Mouse (Mus musculus) testis, adult 2 months (tissue): ENCODE data around the gene Dgke. TPM values are rescaled to one million over a fixed set of nuclear protein-coding genes. Genes with fewer than 3 reads are reported as not detected.
A peak's percentile ranks its signal among the peaks of the same experiment; 100 is the strongest.

ENCODE experiments used
- H3K27ac ChIP-seq: fragments of 200-500 bp; 2 replicates; pipeline ENCODE4 v1.5.1; 2012; ENCODE audit warnings: low read depth, low read length; ENCODE audit not compliant: control insufficient read depth, insufficient read depth
- H3K27me3 ChIP-seq: fragments of 200-500 bp; 2 replicates; pipeline ENCODE4 v1.6.1; 2012; ENCODE audit warnings: mild to moderate bottlenecking, low read length, moderate library complexity; ENCODE audit not compliant: control insufficient read depth, insufficient read depth
- H3K36me3 ChIP-seq: fragments of 200-500 bp; 2 replicates; pipeline ENCODE4 v1.6.1; 2012; ENCODE audit warnings: mild to moderate bottlenecking, low read length; ENCODE audit not compliant: control insufficient read depth, insufficient read depth
- H3K4me1 ChIP-seq: fragments of 200-500 bp; 2 replicates; pipeline ENCODE4 v1.6.1; 2012; ENCODE audit warnings: low read length; ENCODE audit not compliant: control insufficient read depth, insufficient read depth
- H3K4me3 ChIP-seq: fragments of 200-500 bp; 2 replicates; pipeline ENCODE4 v1.5.1; 2012; ENCODE audit warnings: low read depth, mild to moderate bottlenecking, low read length, moderate library complexity, mixed read lengths; ENCODE audit not compliant: control insufficient read depth
- CTCF ChIP-seq: fragments of 200-500 bp; IDR thresholded peaks from 2 replicates; pipeline ENCODE4 v1.5.1; 2012; ENCODE audit warnings: low read depth, mild to moderate bottlenecking, inconsistent platforms, low read length, moderate library complexity; ENCODE audit not compliant: control insufficient read depth, insufficient read depth, insufficient replicate concordance
- POLR2A ChIP-seq: fragments of 200-500 bp; IDR thresholded peaks from 2 replicates; pipeline ENCODE4 v1.6.1; 2012; ENCODE audit warnings: low read depth, mild to moderate bottlenecking, inconsistent platforms, low read length, moderate library complexity; ENCODE audit not compliant: control insufficient read depth
- polyA plus RNA-seq: library from polyadenylated mRNA; depleted of rRNA; stranded (reverse); fragments of >200 nt; gene quantifications from 2 replicates; pipeline ENCODE4 v1.2.3, GENCODE M21; 2012

The Dgke gene
- polyA plus RNA-seq, 1 experiment, result 4.0 TPM

DNA sequence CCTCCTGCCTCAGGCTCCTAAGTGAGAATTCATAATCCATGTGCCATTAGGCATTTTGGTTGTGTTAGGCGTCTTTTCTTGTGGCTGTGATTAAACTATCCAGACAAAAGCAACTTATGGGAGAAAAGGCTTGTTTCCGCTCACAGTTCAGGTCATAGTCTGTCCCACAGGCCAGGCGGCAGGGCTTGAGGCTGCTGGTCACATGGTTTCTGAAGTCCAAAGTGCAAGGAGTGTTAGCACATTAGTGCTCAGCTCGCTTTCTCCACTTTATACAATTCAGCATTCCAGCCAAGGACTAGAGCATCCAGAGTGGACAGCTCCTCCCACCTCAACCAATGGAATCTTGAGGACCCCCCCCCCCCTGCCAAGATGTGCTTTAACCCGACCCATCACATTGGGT is 54.4 kb downstream of the Dgke start:
- no peak overlapping the region for H3K4me3 ChIP-seq
- no peak for TF ChIP-seq CTCF
- TF ChIP-seq POLR2A, result no peak
- H3K27ac ChIP-seq, result no peak overlapping the region
- no peaks in the 10 kb centered on the region for H3K4me1 ChIP-seq
- H3K27me3 ChIP-seq, result no peaks in the 10 kb centered on the region
- no peaks in the 10 kb centered on the region for H3K36me3 ChIP-seq

DNA sequence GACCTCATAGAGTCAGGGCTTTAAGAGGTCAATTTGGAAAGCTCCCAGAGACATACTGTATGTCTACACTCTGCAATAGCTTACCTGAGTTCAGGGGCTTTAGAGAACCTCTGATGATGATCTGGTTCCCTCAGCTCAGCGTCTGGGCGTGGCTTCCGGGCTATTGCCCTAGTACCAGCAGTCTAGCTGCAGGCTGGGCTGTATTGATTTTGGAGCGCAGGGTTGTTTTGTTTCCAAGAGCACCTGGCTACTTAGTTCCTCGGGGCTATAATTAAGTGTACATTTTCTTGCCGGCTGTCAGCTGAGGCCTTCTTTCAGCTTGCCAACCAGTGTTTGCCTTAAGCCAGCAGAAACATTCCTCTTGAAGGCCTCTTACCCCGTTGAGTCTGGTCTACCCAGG is 57.2 kb downstream of the Dgke start:
- no peaks in the 10 kb centered on the region for H3K4me1 ChIP-seq
- TF ChIP-seq POLR2A, result no peak
- TF ChIP-seq CTCF, result no peak
- H3K36me3 ChIP-seq, result no peaks in the 10 kb centered on the region
- H3K4me3 ChIP-seq, result no peak overlapping the region
- no peak overlapping the region for H3K27ac ChIP-seq
- no peaks in the 10 kb centered on the region for H3K27me3 ChIP-seq

GRCm38 (mm10) chr11:89009066-89009465 is 57.6 kb downstream of the Dgke start:
- no peak for TF ChIP-seq POLR2A
- no peak for TF ChIP-seq CTCF
- Histone ChIP-seq H3K27ac (no peak overlapping the region), H3K4me3 (no peak overlapping the region), H3K27me3 (no peaks in the 10 kb centered on the region), H3K4me1 (no peaks in the 10 kb centered on the region), H3K36me3 (no peaks in the 10 kb centered on the region)

GRCm38 (mm10) chr11:89007582-89007981 is 59.1 kb downstream of the Dgke start:
- Histone ChIP-seq H3K36me3 (no peaks in the 10 kb centered on the region), H3K4me3 (no peak overlapping the region), H3K27me3 (no peaks in the 10 kb centered on the region), H3K4me1 (no peaks in the 10 kb centered on the region), H3K27ac (no peak overlapping the region)
- TF ChIP-seq POLR2A (no peak), CTCF (no peak)

DNA sequence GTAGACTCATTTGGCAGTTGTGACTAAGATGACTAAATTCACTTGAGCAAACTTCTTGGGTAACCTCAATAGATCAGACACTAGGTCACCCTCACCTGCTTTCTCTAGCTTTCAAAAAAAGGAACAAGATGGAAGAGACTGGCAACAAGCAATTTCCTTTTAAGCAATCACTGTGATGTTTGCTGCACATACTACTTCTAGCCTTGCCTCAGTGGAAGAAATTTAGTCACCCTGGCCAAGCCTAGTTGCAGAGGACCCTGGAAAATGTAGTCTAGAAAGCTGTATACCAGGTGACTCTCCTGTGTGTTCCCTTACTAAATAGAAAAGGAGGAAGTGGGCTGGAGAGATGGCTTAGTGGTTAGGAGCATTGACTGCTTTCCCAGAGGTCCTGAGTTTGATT is 60.2 kb downstream of the Dgke start:
- no peak for TF ChIP-seq CTCF
- TF ChIP-seq POLR2A, result no peak
- no peaks in the 10 kb centered on the region for H3K27me3 ChIP-seq

DNA sequence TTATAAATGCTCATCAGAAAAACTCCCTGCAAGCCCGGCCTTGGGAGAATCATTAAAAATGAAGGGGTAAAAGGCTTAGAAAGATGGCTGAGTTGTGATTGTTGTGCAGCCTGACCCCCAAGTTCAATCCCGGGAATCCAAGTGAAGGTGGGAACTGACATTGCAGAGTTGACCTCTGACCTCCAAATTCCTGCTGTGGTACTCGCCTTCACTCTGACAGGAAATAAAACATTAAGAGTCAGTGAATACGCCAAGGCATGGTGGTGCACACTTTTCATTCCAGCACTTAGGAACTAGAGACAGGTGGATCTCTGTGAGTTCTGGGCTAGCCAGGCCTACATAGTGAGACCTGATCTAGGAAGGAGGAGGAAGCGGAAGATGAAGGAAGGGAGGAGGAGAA is 61.2 kb downstream of the Dgke start:
- Histone ChIP-seq H3K36me3 (no peaks in the 10 kb centered on the region), H3K27me3 (no peaks in the 10 kb centered on the region), H3K4me1 (no peaks in the 10 kb centered on the region), H3K4me3 (no peak overlapping the region), H3K27ac (no peak overlapping the region)
- no peak for TF ChIP-seq POLR2A
- TF ChIP-seq CTCF, result no peak

More for the DNA sequence above, 60.2 kb downstream of the Dgke start:
- Histone ChIP-seq H3K4me3 (no peak overlapping the region), H3K36me3 (no peaks in the 10 kb centered on the region), H3K27ac (no peak overlapping the region), H3K4me1 (no peaks in the 10 kb centered on the region)

DNA sequence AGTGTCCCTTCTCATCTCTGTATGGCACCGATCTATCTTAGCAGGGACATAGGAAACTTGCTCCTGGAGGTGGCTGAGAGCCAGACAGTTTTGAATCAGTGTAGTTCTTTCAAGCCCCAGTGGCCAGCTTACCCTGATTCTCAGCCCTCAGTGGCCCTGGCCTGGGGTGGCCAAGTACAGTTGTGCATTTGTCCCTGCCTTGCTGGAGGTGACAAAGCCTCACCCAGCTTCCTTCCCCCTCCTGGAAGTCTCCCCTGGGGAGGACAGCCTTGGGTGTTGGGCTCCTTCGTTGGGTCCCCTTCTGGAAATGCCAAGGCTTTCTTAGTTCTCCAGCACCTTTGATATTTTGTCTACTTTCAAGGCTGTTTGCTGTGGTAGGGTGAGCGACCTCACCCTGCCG is 62.9 kb downstream of the Dgke start:
- Histone ChIP-seq H3K27me3 (no peaks in the 10 kb centered on the region), H3K27ac (peak overlapping the region; percentile 3; the same call in 1 of the 2 replicates), H3K4me3 (no peak overlapping the region), H3K4me1 (peaks cover 10% of the 10 kb centered on the region), H3K36me3 (no peaks in the 10 kb centered on the region)
- TF ChIP-seq CTCF (no peak), POLR2A (no peak)

- no peaks in the 10 kb centered on the region for H3K36me3 ChIP-seq
- H3K27me3 ChIP-seq, result no peaks in the 10 kb centered on the region
- no peak for TF ChIP-seq POLR2A
- TF ChIP-seq CTCF, result no peak
- peak overlapping the region; percentile 65 for H3K27ac ChIP-seq
- H3K4me1 ChIP-seq, result peaks cover 10% of the 10 kb centered on the region
- H3K4me3 ChIP-seq, result no peak overlapping the region
Observed at GRCm38 (mm10) chr11:89003078-89003477, 63.6 kb downstream of the Dgke start.
